Mouse (Mus musculus) lung, postnatal 0 days (tissue): ENCODE results near the gene Fhit.

Source experiments
- CTCF ChIP-seq: IDR thresholded peaks from 2 replicates; pipeline ENCODE4 v1.5.1; 2016; ENCODE audit warnings: antibody characterized with exemption, mild to moderate bottlenecking
- EP300 ChIP-seq: IDR thresholded peaks from 2 replicates; pipeline ENCODE4 v1.6.1; 2016; ENCODE audit warnings: antibody characterized with exemption, mild to moderate bottlenecking, control low read depth

GRCm38 (mm10) chr14:10722525-10722924, 439.3 kb downstream of the Fhit start:
- TF ChIP-seq EP300 = no peak
- TF ChIP-seq CTCF = no peak
